Mouse (Mus musculus) spleen, postnatal 14 days (tissue): ENCODE data around the gene Sardh.

Experiments used
- DNase-seq, 2 experiments: peaks; one replicate each; pipeline ENCODE4 v3.0.0; 2021 to 2022; ENCODE audit warnings: low spot score in 2 of 2

The Sardh gene

GRCm38 (mm10) chr2:27166999-27167398 is 81.1 kb downstream of the Sardh start:
- no peak for DNase-seq

GRCm38 (mm10) chr2:27166074-27166473 is 82.1 kb downstream of the Sardh start:
- no peak for DNase-seq

- DNase-seq = no peak
Measured at GRCm38 (mm10) chr2:27164796-27165590, 83.1 kb downstream of the Sardh start, which contains the start of gene Dbh. Dbh (plus strand) TSS chr2:27165233.

- DNase-seq = no peak
Measured at GRCm38 (mm10) chr2:27163851-27164250, 84.3 kb downstream of the Sardh start.

GRCm38 (mm10) chr2:27162656-27163055 is 85.5 kb downstream of the Sardh start:
- DNase-seq = no peak

- no peak for DNase-seq
Measured at GRCm38 (mm10) chr2:27161526-27161925, 86.6 kb downstream of the Sardh start.

GRCm38 (mm10) chr2:27156596-27156995 is 91.5 kb downstream of the Sardh start:
- DNase-seq = no peak

GRCm38 (mm10) chr2:27154466-27155185 is 93.5 kb downstream of the Sardh start:
- DNase-seq = no peak

GRCm38 (mm10) chr2:27149457-27149856 is 98.7 kb downstream of the Sardh start:
- DNase-seq = no peak

- no peak for DNase-seq
Measured at GRCm38 (mm10) chr2:27146840-27147239, 101.3 kb downstream of the Sardh start.

- no peak for DNase-seq
Measured at GRCm38 (mm10) chr2:27144957-27145356, 103.2 kb downstream of the Sardh start.

GRCm38 (mm10) chr2:27141950-27142693 is 106.0 kb downstream of the Sardh start, which contains the start of gene Fam163b:
Fam163b (minus strand) TSS chr2:27142491.
- DNase-seq = no peak
